Mouse (Mus musculus): ENCODE data around the gene Esp38. TPM values are rescaled to one million over a fixed set of nuclear protein-coding genes. Genes with fewer than 3 reads are reported as not detected.

The Esp38 gene
- polyA plus RNA-seq (2015; fragmentation: Nextera tagmentation; extraction: Ambion mirVana): not detected in 2 replicates

DNA sequence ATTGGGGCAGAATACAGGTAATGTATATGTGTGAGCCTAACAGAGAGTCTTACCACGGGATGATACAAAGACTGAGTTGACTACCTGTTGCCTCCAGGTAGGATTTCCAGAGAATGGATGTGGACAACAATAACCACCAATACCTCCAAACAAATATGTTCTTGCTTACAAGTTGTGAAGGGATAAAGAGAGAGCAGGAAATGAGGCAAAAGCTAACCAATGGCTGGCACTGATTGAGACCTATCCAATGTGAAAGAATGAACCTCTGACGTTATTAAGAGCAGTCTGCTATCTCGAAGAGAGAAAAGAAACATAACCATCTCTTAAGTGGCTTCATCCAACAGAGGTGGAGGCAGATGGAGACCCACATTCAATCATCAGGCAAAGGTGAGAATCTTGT is at the start of gene Esp38:
Gene Esp38 (plus strand): TSS at position 301 of the 400 bp plus-strand sequence.

Other genes starting within 250 kb of the Esp38 start
- not detected in 2 replicates for gene AC192777.2, start 144.9 kb downstream of the Esp38 start, polyA plus RNA-seq (2015; fragmentation: Nextera tagmentation; extraction: Ambion mirVana)

All from urinary bladder, postnatal 0 days (tissue).